Mouse (Mus musculus): ENCODE results near the gene Epo. TPM values are rescaled to one million over a fixed set of nuclear protein-coding genes. Genes with fewer than 3 reads are reported as not detected.

Epo gene
- polyA plus RNA-seq (2015; fragmentation: Illumina TruSeq; extraction: RNeasy Lipid Tissue Mini Kit (QIAGEN cat#74804); ENCODE audit: insufficient read depth, low replicate concordance) = not detected

GRCm38 (mm10) chr5:137533117-137533827 lies at the start of gene Epo, which contains the start of gene Gnb2:
TSS of gene Epo (minus strand) at chr5:137533242.
TSS of gene Gnb2 (minus strand) at chr5:137533510.

GRCm38 (mm10) chr5:137569665-137570064 lies 36.6 kb upstream of the Epo start, which contains the start of gene Tfr2:
TSS of gene Tfr2 (plus strand) at chr5:137569840.

GRCm38 (mm10) chr5:137553411-137553837 lies 20.4 kb upstream of the Epo start, which contains the start of gene Actl6b:
TSS of gene Actl6b (plus strand) at chr5:137553517.

GRCm38 (mm10) chr5:137518436-137518835 lies 14.6 kb downstream of the Epo start, which contains the start of gene Gigyf1:
TSS of gene Gigyf1 (plus strand) at chr5:137518548.

GRCm38 (mm10) chr5:137501709-137502666 lies 31.1 kb downstream of the Epo start, which contains the start of gene Pop7:
TSS of gene Pop7 (minus strand) at chr5:137502518.

GRCm38 (mm10) chr5:137476964-137477363 lies 56.1 kb downstream of the Epo start, which contains the start of gene Zan:
TSS of gene Zan (minus strand) at chr5:137477064.

Other genes with a start within 250 kb of the Epo start
- gene Ache, start 245.7 kb downstream of the Epo start, polyA plus RNA-seq (2015; fragmentation: Illumina TruSeq; extraction: RNeasy Lipid Tissue Mini Kit (QIAGEN cat#74804); ENCODE audit: insufficient read depth, low replicate concordance) = 2.4 TPM
- 3.4 TPM for gene Ufsp1, start 238.6 kb downstream of the Epo start, polyA plus RNA-seq (2015; fragmentation: Illumina TruSeq; extraction: RNeasy Lipid Tissue Mini Kit (QIAGEN cat#74804); ENCODE audit: insufficient read depth, low replicate concordance)
- 287 TPM for gene Srrt, start 225.6 kb downstream of the Epo start, polyA plus RNA-seq (2015; fragmentation: Illumina TruSeq; extraction: RNeasy Lipid Tissue Mini Kit (QIAGEN cat#74804); ENCODE audit: insufficient read depth, low replicate concordance)
- 3.0 TPM for gene Trip6, start 218.8 kb downstream of the Epo start, polyA plus RNA-seq (2015; fragmentation: Illumina TruSeq; extraction: RNeasy Lipid Tissue Mini Kit (QIAGEN cat#74804); ENCODE audit: insufficient read depth, low replicate concordance)
- 9.0 TPM for gene Slc12a9, start 199.6 kb downstream of the Epo start, polyA plus RNA-seq (2015; fragmentation: Illumina TruSeq; extraction: RNeasy Lipid Tissue Mini Kit (QIAGEN cat#74804); ENCODE audit: insufficient read depth, low replicate concordance)
- gene Ephb4, start 183.1 kb downstream of the Epo start, polyA plus RNA-seq (2015; fragmentation: Illumina TruSeq; extraction: RNeasy Lipid Tissue Mini Kit (QIAGEN cat#74804); ENCODE audit: insufficient read depth, low replicate concordance) = 6.1 TPM
- gene Zan, start 56.2 kb downstream of the Epo start, polyA plus RNA-seq (2015; fragmentation: Illumina TruSeq; extraction: RNeasy Lipid Tissue Mini Kit (QIAGEN cat#74804); ENCODE audit: insufficient read depth, low replicate concordance) = not detected
- gene Pop7, start 30.7 kb downstream of the Epo start, polyA plus RNA-seq (2015; fragmentation: Illumina TruSeq; extraction: RNeasy Lipid Tissue Mini Kit (QIAGEN cat#74804); ENCODE audit: insufficient read depth, low replicate concordance) = 5.8 TPM
- 17.4 TPM for gene Gigyf1, start 14.7 kb downstream of the Epo start, polyA plus RNA-seq (2015; fragmentation: Illumina TruSeq; extraction: RNeasy Lipid Tissue Mini Kit (QIAGEN cat#74804); ENCODE audit: insufficient read depth, low replicate concordance)
- gene Gnb2, start 268 bp upstream of the Epo start, polyA plus RNA-seq (2015; fragmentation: Illumina TruSeq; extraction: RNeasy Lipid Tissue Mini Kit (QIAGEN cat#74804); ENCODE audit: insufficient read depth, low replicate concordance) = 75.7 TPM
- gene Actl6b, start 20.3 kb upstream of the Epo start, polyA plus RNA-seq (2015; fragmentation: Illumina TruSeq; extraction: RNeasy Lipid Tissue Mini Kit (QIAGEN cat#74804); ENCODE audit: insufficient read depth, low replicate concordance) = not detected
- gene Tfr2, start 36.6 kb upstream of the Epo start, polyA plus RNA-seq (2015; fragmentation: Illumina TruSeq; extraction: RNeasy Lipid Tissue Mini Kit (QIAGEN cat#74804); ENCODE audit: insufficient read depth, low replicate concordance) = 0.90 TPM
- 12.5 TPM for gene Mospd3, start 67.8 kb upstream of the Epo start, polyA plus RNA-seq (2015; fragmentation: Illumina TruSeq; extraction: RNeasy Lipid Tissue Mini Kit (QIAGEN cat#74804); ENCODE audit: insufficient read depth, low replicate concordance)
- gene Pcolce, start 80.5 kb upstream of the Epo start, polyA plus RNA-seq (2015; fragmentation: Illumina TruSeq; extraction: RNeasy Lipid Tissue Mini Kit (QIAGEN cat#74804); ENCODE audit: insufficient read depth, low replicate concordance) = 39.5 TPM
- not detected for gene Fbxo24, start 95.8 kb upstream of the Epo start, polyA plus RNA-seq (2015; fragmentation: Illumina TruSeq; extraction: RNeasy Lipid Tissue Mini Kit (QIAGEN cat#74804); ENCODE audit: insufficient read depth, low replicate concordance)
- gene Lrch4, start 95.9 kb upstream of the Epo start, polyA plus RNA-seq (2015; fragmentation: Illumina TruSeq; extraction: RNeasy Lipid Tissue Mini Kit (QIAGEN cat#74804); ENCODE audit: insufficient read depth, low replicate concordance) = 29.7 TPM
- 19.4 TPM for gene Gm20605, start 95.9 kb upstream of the Epo start, polyA plus RNA-seq (2015; fragmentation: Illumina TruSeq; extraction: RNeasy Lipid Tissue Mini Kit (QIAGEN cat#74804); ENCODE audit: insufficient read depth, low replicate concordance)
- 45.6 TPM for gene Sap25, start 108.1 kb upstream of the Epo start, polyA plus RNA-seq (2015; fragmentation: Illumina TruSeq; extraction: RNeasy Lipid Tissue Mini Kit (QIAGEN cat#74804); ENCODE audit: insufficient read depth, low replicate concordance)
- 0.64 TPM for gene Irs3, start 112.5 kb upstream of the Epo start, polyA plus RNA-seq (2015; fragmentation: Illumina TruSeq; extraction: RNeasy Lipid Tissue Mini Kit (QIAGEN cat#74804); ENCODE audit: insufficient read depth, low replicate concordance)
- gene Agfg2, start 151.5 kb upstream of the Epo start, polyA plus RNA-seq (2015; fragmentation: Illumina TruSeq; extraction: RNeasy Lipid Tissue Mini Kit (QIAGEN cat#74804); ENCODE audit: insufficient read depth, low replicate concordance) = 8.7 TPM
- 0.19 TPM for gene Nyap1, start 208.4 kb upstream of the Epo start, polyA plus RNA-seq (2015; fragmentation: Illumina TruSeq; extraction: RNeasy Lipid Tissue Mini Kit (QIAGEN cat#74804); ENCODE audit: insufficient read depth, low replicate concordance)
- 31.3 TPM for gene Tsc22d4, start 212.5 kb upstream of the Epo start, polyA plus RNA-seq (2015; fragmentation: Illumina TruSeq; extraction: RNeasy Lipid Tissue Mini Kit (QIAGEN cat#74804); ENCODE audit: insufficient read depth, low replicate concordance)
- 5.9 TPM for gene Ppp1r35, start 245.6 kb upstream of the Epo start, polyA plus RNA-seq (2015; fragmentation: Illumina TruSeq; extraction: RNeasy Lipid Tissue Mini Kit (QIAGEN cat#74804); ENCODE audit: insufficient read depth, low replicate concordance)